In the genomic region with DNA sequence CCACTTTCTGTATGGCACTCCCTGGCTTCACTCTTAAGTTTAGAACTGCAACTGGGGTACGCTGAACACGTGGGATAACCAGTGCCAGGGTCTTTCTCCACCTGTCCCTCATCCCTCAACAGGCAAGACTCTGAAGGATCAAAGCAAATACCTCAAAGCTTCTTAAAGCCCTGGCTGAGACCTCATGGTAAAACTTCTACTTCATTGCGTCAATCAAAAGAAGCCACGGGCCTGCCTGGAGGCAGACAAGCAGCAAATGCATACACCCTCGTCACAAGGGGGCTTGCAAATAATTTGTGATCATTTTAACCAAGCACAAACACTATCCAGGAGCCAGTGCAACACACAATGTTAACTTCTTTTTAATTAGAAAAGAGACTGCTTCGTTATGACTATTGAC, we compare ENCODE assay signal across 21 mouse cellular contexts.
"Had no signal": no experiment of that assay in that cellular context is flagged by ENCODE, and none has a peak within 500 bp of the region (broad histone marks: within the 10 kb centered on the region; RNA-seq: fewer than 3 reads in every experiment).

No protein-coding gene starts in this region.

- H3K9me3 ChIP-seq: limb, embryonic 12.5 days; limb, embryonic 15.5 days; neural tube, embryonic 13.5 days had no signal

- H3K4me1 ChIP-seq: limb, embryonic 12.5 days; limb, embryonic 15.5 days had no signal

- ATAC-seq: inflammation-experienced regulatory T-cells, adult 6 months; intestine, embryonic 16.5 days; liver, postnatal 0 days; lung, postnatal 0 days had no signal

- H3K9ac ChIP-seq: limb, embryonic 12.5 days; limb, embryonic 15.5 days; liver, embryonic 14.5 days; liver, postnatal 0 days; lung, embryonic 14.5 days; neural tube, embryonic 13.5 days had no signal

- H3K27me3 ChIP-seq: limb, embryonic 12.5 days; limb, embryonic 15.5 days; neural tube, embryonic 13.5 days had no signal

- H3K36me3 ChIP-seq: limb, embryonic 12.5 days; limb, embryonic 15.5 days; neural tube, embryonic 13.5 days had no signal

- H3K4me2 ChIP-seq: limb, embryonic 12.5 days; limb, embryonic 15.5 days; liver, embryonic 11.5 days; lung, embryonic 14.5 days; neural tube, embryonic 13.5 days had no signal

- H3K4me3 ChIP-seq: limb, embryonic 12.5 days; limb, embryonic 15.5 days; neural tube, embryonic 13.5 days had no signal

- H3K27ac ChIP-seq: limb, embryonic 12.5 days; limb, embryonic 15.5 days; liver, embryonic 14.5 days; macrophage; neural tube, embryonic 13.5 days; stomach, postnatal 0 days had no signal

- DNase-seq: kidney, adult 18-20 months; kidney, adult 9 months; kidney, postnatal 14 days; kidney, postnatal 4 days; left cerebral cortex, postnatal 4 days; liver, postnatal 0 days; lung, embryonic 14.5 days; right cerebral cortex, adult 18-20 months; right cerebral cortex, postnatal 14 days; right cerebral cortex, postnatal 4 days; thymus, postnatal 36 days had no signal
